ENCODE assay signal across 8 mouse cellular contexts in genomic region chr6:83137576-83137950, GRCm38 (mm10). TPM values are rescaled to one million over a fixed set of nuclear protein-coding genes. Genes with fewer than 3 reads are reported as not detected.
DNase-seq lines count a peak whose midpoint lies in the region; TF ChIP-seq lines count a peak whose summit lies in the region.

No protein-coding gene starts in this region.

- peak; percentile 50 for DNase-seq in ES-CJ7 (ENCODE audit: low read depth, low spot score)
- DNase-seq in adrenal gland, postnatal 36 days, result peak; percentile 93 to 97
- DNase-seq in forelimb bud, embryonic 11.5 days (ENCODE audit: low read depth, low spot score), result peak; percentile 95
- DNase-seq in heart, postnatal 4 days, result peak; percentile 94
- DNase-seq in layer of hippocampus, adult 2 months (ENCODE audit: low spot score in 2 of 2), result peak; percentile 66 to 73
- DNase-seq in lung, adult 2 months, result peak; percentile 84
- DNase-seq in T-cell, adult 2 months (ENCODE audit: low spot score), result no peak

- H3K27ac ChIP-seq in layer of hippocampus, adult 2 months, result peak overlapping the region; percentile 93
- H3K27ac ChIP-seq in olfactory bulb, adult 2 months (ENCODE audit: insufficient read depth, low read depth, low read length), result peak overlapping the region; percentile 56

- peak; percentile 72; the same call in 1 of the 2 replicates for TF ChIP-seq POLR2A in lung, adult 2 months (IDR thresholded peaks at IDR 0.05; ENCODE audit: borderline replicate concordance, extremely low read depth, low read depth, low read length)
- no peak for TF ChIP-seq POLR2A in olfactory bulb, adult 2 months (IDR thresholded peaks at IDR 0.05; ENCODE audit: insufficient read depth, low read depth, low read length)

- 1% methylated on average over 12 of the region's 12 CpGs for WGBS in lung, adult 2 months
- 8% methylated on average over 12 of the region's 12 CpGs for WGBS in olfactory bulb, adult 2 months

- no peak for TF ChIP-seq CTCF in layer of hippocampus, adult 2 months (conservative IDR thresholded peaks at IDR 0.05)
- TF ChIP-seq CTCF in lung, adult 2 months (IDR thresholded peaks at IDR 0.05; ENCODE audit: insufficient read depth, low read length), result no peak
- no peak for TF ChIP-seq CTCF in olfactory bulb, adult 2 months (IDR thresholded peaks at IDR 0.05; ENCODE audit: insufficient read depth, low read depth, low read length)

- H3K4me3 ChIP-seq in layer of hippocampus, adult 2 months, result peak overlapping the region; percentile 52
- peak overlapping the region; percentile 62 for H3K4me3 ChIP-seq in lung, adult 2 months (replicated peaks; ENCODE audit: extremely low read depth, low read depth, low read length)
- peak overlapping the region; percentile 44 for H3K4me3 ChIP-seq in olfactory bulb, adult 2 months (ENCODE audit: insufficient read depth, low read depth, low read length)

- H3K4me1 ChIP-seq in lung, adult 2 months (ENCODE audit: control insufficient read depth, insufficient read depth, low read length), result peaks cover 9% of the 10 kb centered on the region
- peaks cover 28% of the 10 kb centered on the region for H3K4me1 ChIP-seq in olfactory bulb, adult 2 months (ENCODE audit: control insufficient read depth, insufficient read depth, low read length)

RNA-seq across cellular contexts. Expression of gene Rtkn, which starts 2.3 kb away (rescaled TPM):
- total RNA-seq in adrenal gland, postnatal 36 days (2021), result 10 to 100 TPM in 1 of 2 experiments, 1 to 10 TPM in 1; 5.1 to 14.0 TPM
- total RNA-seq in heart, postnatal 4 days (2021), result 10 to 100 TPM; 11.7 to 13.1 TPM
- total RNA-seq in layer of hippocampus, adult 2 months (2021), result 10 to 100 TPM; 80.0 to 84.0 TPM
- polyA plus RNA-seq in lung, adult 2 months (2012; rRNA removed), result 110 and 116 TPM in 2 replicates
- not detected in 2 replicates for polyA plus RNA-seq in olfactory bulb, adult 2 months (2012; ENCODE audit: insufficient read depth, insufficient read length, low replicate concordance, missing spikeins)

RNA-seq across cellular contexts. Expression of gene Ino80b, which starts 12.3 kb away (rescaled TPM):
- 10 to 100 TPM; 22.4 to 25.2 TPM for total RNA-seq in adrenal gland, postnatal 36 days (2021)
- 10 to 100 TPM; 14.9 to 17.4 TPM for total RNA-seq in heart, postnatal 4 days (2021)
- 10 to 100 TPM; 22.3 to 25.4 TPM for total RNA-seq in layer of hippocampus, adult 2 months (2021)
- 37.0 and 63.4 TPM in 2 replicates for polyA plus RNA-seq in lung, adult 2 months (2012; rRNA removed)
- polyA plus RNA-seq in olfactory bulb, adult 2 months (2012; ENCODE audit: insufficient read depth, insufficient read length, low replicate concordance, missing spikeins), result not detected in 2 replicates

RNA-seq across cellular contexts. Expression of gene Wbp1, which starts 16.2 kb away (rescaled TPM):
- 10 to 100 TPM; 69.8 to 90.1 TPM for total RNA-seq in adrenal gland, postnatal 36 days (2021)
- total RNA-seq in heart, postnatal 4 days (2021), result 10 to 100 TPM; 80.4 to 86.8 TPM
- total RNA-seq in layer of hippocampus, adult 2 months (2021), result 10 to 100 TPM; 55.9 to 56.1 TPM
- polyA plus RNA-seq in lung, adult 2 months (2012; rRNA removed), result 174 and 211 TPM in 2 replicates
- polyA plus RNA-seq in olfactory bulb, adult 2 months (2012; ENCODE audit: insufficient read depth, insufficient read length, low replicate concordance, missing spikeins), result not detected in 2 replicates

RNA-seq across cellular contexts. Expression of gene Wdr54, which starts 18.6 kb away (rescaled TPM):
- 1 to 10 TPM; 1.8 to 3.1 TPM for total RNA-seq in adrenal gland, postnatal 36 days (2021)
- 1 to 10 TPM; 1.6 to 1.8 TPM for total RNA-seq in heart, postnatal 4 days (2021)
- 10 to 100 TPM; 25.0 to 32.0 TPM for total RNA-seq in layer of hippocampus, adult 2 months (2021)
- 5.3 and 6.9 TPM in 2 replicates for polyA plus RNA-seq in lung, adult 2 months (2012; rRNA removed)
- not detected in 2 replicates for polyA plus RNA-seq in olfactory bulb, adult 2 months (2012; ENCODE audit: insufficient read depth, insufficient read length, low replicate concordance, missing spikeins)

RNA-seq across cellular contexts. Expression of gene 1700003E16Rik, which starts 18.6 kb away (rescaled TPM):
- under 1 TPM; 0.43 to 0.66 TPM for total RNA-seq in adrenal gland, postnatal 36 days (2021)
- total RNA-seq in heart, postnatal 4 days (2021), result under 1 TPM in 1 of 2 experiments, not detected in 1; 0.14 TPM
- total RNA-seq in layer of hippocampus, adult 2 months (2021), result 10 to 100 TPM; 21.8 to 21.9 TPM
- 4.6 and 5.5 TPM in 2 replicates for polyA plus RNA-seq in lung, adult 2 months (2012; rRNA removed)
- polyA plus RNA-seq in olfactory bulb, adult 2 months (2012; ENCODE audit: insufficient read depth, insufficient read length, low replicate concordance, missing spikeins), result not detected in 2 replicates

Comparison
In these comparisons a context has a peak if more than half of its experiments do, and no peak if none do; other contexts are left out.
1. RNA of gene Rtkn, which starts 2.3 kb away (total RNA-seq): 80.0 to 84.0 TPM in layer of hippocampus, adult 2 months; 5.1 to 14.0 TPM in adrenal gland, postnatal 36 days and 11.7 to 13.1 TPM in heart, postnatal 4 days; every median in the first group is over 4 times any median in the second.
2. Peak in every context shown above with its lines, with median percentiles within 50 percentile points of each other: H3K4me3 ChIP-seq.